Mouse (Mus musculus) lung, adult 2 months (tissue): ENCODE data around the gene Nemp2. TPM values are rescaled to one million over a fixed set of nuclear protein-coding genes. Genes with fewer than 3 reads are reported as not detected.

Experiments used
- DNase-seq: peaks from one replicate; pipeline ENCODE4 v3.0.0; 2022
- H3K4me1 ChIP-seq: fragments of 200-500 bp; 2 replicates; pipeline ENCODE4 v1.6.1; 2011; ENCODE audit warnings: low read length; ENCODE audit not compliant: control insufficient read depth, insufficient read depth
- H3K4me3 ChIP-seq: fragments of 200-500 bp; replicated peaks from 2 replicates; pipeline ENCODE3; 2011; ENCODE audit warnings: low read depth, mild to moderate bottlenecking, control low read depth, low read length; ENCODE audit errors: extremely low read depth
- CTCF ChIP-seq: fragments of 200-500 bp; IDR thresholded peaks from 2 replicates; pipeline ENCODE4 v1.5.1; 2011; ENCODE audit warnings: mild to moderate bottlenecking, low read length, control low read depth; ENCODE audit not compliant: insufficient read depth
- POLR2A ChIP-seq: fragments of 200-500 bp; IDR thresholded peaks from 2 replicates; pipeline ENCODE4 v1.6.1; 2011; ENCODE audit warnings: low read depth, mild to moderate bottlenecking, control low read depth, low read length, borderline replicate concordance; ENCODE audit errors: extremely low read depth
- WGBS: fragments of 180-500 bp; shearing (Covaris S2); methylation state at CpG from one replicate; pipeline ENCODE4 v1.1.7; 2018; 5-methylcytosine and 5-hydroxymethylcytosine counted together
- polyA plus RNA-seq: library from polyadenylated mRNA; depleted of rRNA; stranded (reverse); fragments of >200 nt; gene quantifications from 2 replicates; pipeline ENCODE4 v1.2.3, GENCODE M21; 2012; rRNA removed

Nemp2 gene
- polyA plus RNA-seq: 5.9 and 12.6 TPM in 2 replicates

DNA sequence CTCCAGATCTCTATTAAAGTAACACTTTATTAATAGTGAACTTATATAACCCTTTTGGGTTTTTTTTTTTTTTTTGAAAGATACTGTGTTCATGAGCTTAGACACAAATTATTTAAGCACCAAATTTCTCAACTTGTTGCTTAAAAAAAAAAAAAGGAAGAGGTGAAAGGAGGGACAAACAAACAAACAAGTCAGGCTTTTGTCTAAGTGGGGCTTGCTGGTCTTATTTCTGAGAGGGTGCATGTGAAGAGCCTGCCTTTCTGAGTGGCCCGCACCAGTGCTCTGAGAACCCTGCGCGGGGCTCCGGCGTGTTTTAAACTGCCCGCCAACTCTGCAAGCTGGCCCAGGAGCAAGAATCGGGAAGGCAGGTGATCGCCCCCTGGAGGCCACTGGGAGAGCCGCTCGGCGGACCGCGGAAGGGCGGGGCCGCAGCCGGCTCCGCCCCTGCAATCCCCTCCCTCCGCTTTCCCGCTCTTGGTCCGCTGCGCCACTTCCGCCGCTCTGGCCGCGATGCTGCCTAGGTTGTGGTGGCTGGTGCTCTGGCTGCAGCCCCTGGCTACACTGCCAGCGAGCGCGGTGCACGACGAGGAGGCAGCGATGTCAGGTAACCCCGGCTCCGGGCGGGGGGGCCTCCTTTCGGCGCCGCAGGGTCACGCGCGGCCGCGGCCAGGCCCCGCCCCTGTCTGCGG is at the start of gene Nemp2:
Nemp2 (plus strand) TSS at position 456 of the 689 bp plus-strand sequence.
- Histone ChIP-seq H3K4me3 (peak within 1 kb of the TSS; percentile 84), H3K4me1 (peaks cover 5% of the 10 kb centered on the region; the same call in 1 of the 2 replicates)
- DNase-seq: peak; percentile 93
- WGBS: under 1% methylated on average over 43 of the region's 44 CpGs
- TF ChIP-seq CTCF (peak; percentile 54), POLR2A (peak; percentile 71; the same call in 1 of the 2 replicates)

GRCm38 (mm10) chr1:52581744-52582143 is 48.8 kb upstream of the Nemp2 start:
- DNase-seq: no peak
- no peak overlapping the region for H3K4me3 ChIP-seq
- 40% methylated on average over 6 of the region's 6 CpGs for WGBS
- 0 out of 2 replicates have a peak, but pooled peaks cover 4% of the 10 kb centered on the region for H3K4me1 ChIP-seq
- no peak for TF ChIP-seq CTCF

- 94% methylated on average over 1 of the region's 1 CpGs for WGBS
- H3K4me3 ChIP-seq: no peak overlapping the region
- H3K4me1 ChIP-seq: 0 out of 2 replicates have a peak, but pooled peaks cover 4% of the 10 kb centered on the region
- DNase-seq: no peak
- TF ChIP-seq POLR2A (no peak), CTCF (no peak)
Observed at GRCm38 (mm10) chr1:52582866-52583265, 47.6 kb upstream of the Nemp2 start.

- no peak for TF ChIP-seq CTCF
- no peak for TF ChIP-seq POLR2A
- no peak for DNase-seq
Observed at GRCm38 (mm10) chr1:52596982-52597646, 33.4 kb upstream of the Nemp2 start.

GRCm38 (mm10) chr1:52597761-52598160 is 32.7 kb upstream of the Nemp2 start:
- no peaks in the 10 kb centered on the region; the same call in 1 of the 2 replicates for H3K4me1 ChIP-seq
- no peak overlapping the region for H3K4me3 ChIP-seq
- no peak for TF ChIP-seq POLR2A
- TF ChIP-seq CTCF: no peak
- 29% methylated on average over 11 of the region's 11 CpGs for WGBS
- peak; percentile 52 for DNase-seq

More at GRCm38 (mm10) chr1:52596982-52597646, 33.4 kb upstream of the Nemp2 start:
- WGBS: 49% methylated on average over 11 of the region's 11 CpGs
- H3K4me1 ChIP-seq: no peaks in the 10 kb centered on the region; the same call in 1 of the 2 replicates
- no peak overlapping the region for H3K4me3 ChIP-seq

DNA sequence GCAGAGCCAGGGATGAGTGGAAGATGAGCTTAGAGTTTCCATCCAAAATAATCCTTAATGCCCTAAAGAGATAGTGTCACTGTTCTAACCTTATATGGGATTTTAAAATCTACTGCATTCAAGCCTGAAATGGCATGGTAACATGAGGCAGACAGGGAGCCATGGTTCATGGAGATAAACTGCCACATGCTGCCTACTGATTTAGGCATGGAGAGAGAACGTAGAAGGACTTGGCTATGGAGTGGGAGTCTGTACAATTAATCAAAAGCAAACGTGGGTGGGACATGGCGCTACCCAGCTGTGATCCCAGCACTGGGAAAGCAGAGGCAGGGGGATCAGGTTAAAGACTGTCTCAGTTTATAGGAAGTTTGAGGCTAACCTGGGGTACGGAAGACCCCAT is 32.1 kb upstream of the Nemp2 start:
- 62% methylated on average over 4 of the region's 4 CpGs for WGBS
- H3K4me1 ChIP-seq: no peaks in the 10 kb centered on the region; the same call in 1 of the 2 replicates
- TF ChIP-seq POLR2A: no peak
- TF ChIP-seq CTCF: no peak
- DNase-seq: no peak
- H3K4me3 ChIP-seq: no peak overlapping the region

DNA sequence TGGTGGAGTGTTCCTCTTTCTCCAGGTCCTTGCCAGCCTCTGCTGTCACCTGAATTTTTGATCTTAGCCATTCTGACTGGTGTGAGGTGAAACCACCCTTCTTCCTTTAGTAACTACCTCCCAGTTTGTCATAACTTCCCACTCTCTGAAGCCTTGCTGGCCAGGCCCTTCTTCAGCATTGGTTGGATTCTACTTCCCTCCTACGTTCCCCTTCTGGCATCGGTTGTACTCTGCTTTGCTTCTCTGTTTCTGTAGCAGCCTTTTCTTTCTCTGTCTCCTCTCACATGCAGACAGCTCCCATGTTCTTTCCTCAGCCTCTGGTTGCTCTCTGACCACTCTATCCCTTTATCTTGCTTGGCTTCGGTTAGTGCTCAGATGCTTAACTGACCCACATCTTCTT is 29.0 kb upstream of the Nemp2 start:
- WGBS: 78% methylated on average over 3 of the region's 3 CpGs

DNA sequence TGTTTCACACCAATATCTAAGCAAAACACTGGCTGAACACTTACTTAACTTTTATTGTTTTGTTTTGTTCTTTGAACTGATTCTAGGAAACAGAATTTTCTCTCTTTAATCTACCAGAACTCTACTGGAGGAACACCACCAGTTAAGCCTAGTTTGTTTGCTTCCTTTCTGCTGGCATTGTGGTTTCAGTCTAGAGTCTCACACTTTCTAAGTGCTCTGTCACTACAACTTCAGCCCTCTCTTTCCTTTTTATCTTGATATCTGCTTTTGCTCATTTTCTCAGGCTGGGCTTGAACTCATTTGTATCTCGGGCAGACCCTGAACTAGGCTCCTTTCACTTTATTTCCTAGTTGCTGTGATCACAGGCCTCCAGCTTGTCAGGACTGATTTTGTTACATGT is 22.8 kb upstream of the Nemp2 start:
- 61% methylated on average over 1 of the region's 1 CpGs for WGBS
- TF ChIP-seq POLR2A: no peak
- TF ChIP-seq CTCF: no peak

More for the DNA sequence above, 29.0 kb upstream of the Nemp2 start:
- Histone ChIP-seq H3K4me1 (no peaks in the 10 kb centered on the region; the same call in 1 of the 2 replicates), H3K4me3 (no peak overlapping the region)
- TF ChIP-seq CTCF (no peak), POLR2A (no peak)
- DNase-seq: no peak

DNA sequence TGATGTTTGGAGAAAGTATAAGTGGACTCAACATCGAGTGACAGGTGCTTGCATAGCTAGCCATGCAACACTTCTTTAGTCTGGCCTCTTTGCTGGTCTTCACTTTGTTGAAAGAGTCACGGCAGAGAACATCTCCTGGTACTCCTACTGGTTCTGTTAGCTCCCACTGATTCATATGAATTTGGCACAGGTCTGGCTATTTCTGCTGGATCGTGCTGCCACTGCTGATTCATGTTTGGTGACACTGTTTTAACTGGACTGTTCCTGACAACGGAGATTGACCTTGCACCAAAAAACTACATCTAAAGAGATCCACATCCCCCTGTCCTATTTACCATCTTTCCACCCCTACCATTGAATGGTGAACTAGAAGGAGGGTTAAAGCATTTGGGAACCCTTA is 22.0 kb upstream of the Nemp2 start:
- WGBS: 66% methylated on average over 4 of the region's 4 CpGs
- no peak for TF ChIP-seq CTCF
- TF ChIP-seq POLR2A: no peak
- DNase-seq: no peak
- Histone ChIP-seq H3K4me1 (no peaks in the 10 kb centered on the region), H3K4me3 (no peak overlapping the region)

More for the DNA sequence above, 22.8 kb upstream of the Nemp2 start:
- Histone ChIP-seq H3K4me3 (no peak overlapping the region), H3K4me1 (no peaks in the 10 kb centered on the region)
- no peak for DNase-seq

DNA sequence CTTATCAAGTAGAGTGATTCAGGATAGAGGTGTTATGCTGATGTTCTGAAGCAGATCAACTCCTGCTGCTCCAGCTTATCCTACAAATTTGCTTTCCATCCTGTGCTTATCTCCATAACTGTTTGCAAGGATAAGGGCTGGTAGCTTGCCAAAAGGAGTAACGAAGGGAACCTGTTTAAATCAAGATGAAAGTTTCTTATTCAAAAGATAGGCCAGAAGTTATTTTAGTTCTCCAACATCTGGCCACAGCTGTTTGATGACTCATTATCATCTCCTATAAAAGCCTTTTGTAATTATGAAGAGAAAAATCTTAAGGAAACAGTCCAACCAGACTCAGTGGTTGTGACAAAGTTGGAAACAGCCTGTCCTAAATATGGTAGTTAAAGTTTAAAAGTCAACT is 12.3 kb upstream of the Nemp2 start:
- Histone ChIP-seq H3K4me1 (no peaks in the 10 kb centered on the region), H3K4me3 (no peak overlapping the region)
- TF ChIP-seq POLR2A: no peak
- TF ChIP-seq CTCF: no peak
- no peak for DNase-seq
- 30% methylated on average over 1 of the region's 1 CpGs for WGBS
